Mouse (Mus musculus) heart, adult 2 months (tissue): ENCODE measurements at regions not wholly inside any gene's neighbourhood (a gene's known extent, or its start where the extent isn't known, plus 50 kb on each side); places are given as distances from the start of the nearest gene placed in this dataset.

ENCODE experiments used
- CTCF ChIP-seq: fragments of 200-600 bp; IDR thresholded peaks from 2 replicates; pipeline ENCODE4 v1.8.1; 2022; ENCODE audit warnings: antibody characterized with exemption, mild to moderate bottlenecking, moderate library complexity
- POLR2A ChIP-seq: fragments of 200-500 bp; IDR thresholded peaks from 2 replicates; pipeline ENCODE4 v1.6.1; 2011; ENCODE audit warnings: mild to moderate bottlenecking, low read depth, low read length, control low read depth; ENCODE audit not compliant: insufficient read depth

GRCm38 (mm10) chr17:82533521-82533920 lies 681.6 kb upstream of the Pkdcc start:
- TF ChIP-seq POLR2A, result no peak
- TF ChIP-seq CTCF, result no peak
